Mouse (Mus musculus): ENCODE results near the gene Ephb2.

Gene Ephb2

DNA sequence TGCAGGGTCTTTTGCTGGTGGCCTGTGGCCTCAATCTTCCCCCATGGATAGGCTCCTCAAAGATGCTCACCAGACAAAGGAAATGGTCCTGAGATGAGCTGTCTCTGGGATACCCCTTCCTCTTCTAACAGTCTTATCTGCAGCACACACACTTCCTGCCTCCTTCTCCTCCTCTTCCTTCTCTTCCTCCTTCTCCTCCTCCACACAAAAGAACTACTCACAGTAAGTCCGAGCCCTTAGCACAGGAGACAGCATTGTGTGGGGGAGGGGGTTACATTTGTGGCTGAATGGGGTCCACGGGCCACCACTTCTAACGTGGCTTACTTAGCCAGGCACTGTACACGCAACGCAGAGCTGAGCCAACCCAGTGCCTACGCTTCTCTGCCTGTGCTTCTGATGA lies 182.8 kb downstream of the Ephb2 start:
- no peak for DNase-seq (ENCODE audit: low read depth, low spot score)

DNA sequence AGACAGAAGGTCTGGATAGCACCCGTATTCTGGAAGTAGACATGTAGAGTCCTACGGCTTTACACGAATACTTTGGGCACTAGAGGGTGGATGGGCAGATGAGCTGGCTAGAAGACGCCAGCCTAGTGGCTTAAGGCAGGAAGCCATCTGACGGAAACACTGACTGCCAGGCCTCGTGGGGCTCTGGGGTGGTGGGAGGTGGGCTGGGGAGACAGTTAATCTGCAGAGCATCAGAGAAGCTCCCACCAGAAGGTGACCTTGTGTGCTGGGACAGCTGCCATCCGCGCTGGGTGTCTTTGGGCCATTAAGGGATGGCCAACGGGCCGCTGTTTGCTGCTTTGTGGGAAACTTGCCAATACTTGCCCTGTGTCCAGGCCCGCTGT lies 183.3 kb downstream of the Ephb2 start:
- no peak for DNase-seq (ENCODE audit: low read depth, low spot score)

DNA sequence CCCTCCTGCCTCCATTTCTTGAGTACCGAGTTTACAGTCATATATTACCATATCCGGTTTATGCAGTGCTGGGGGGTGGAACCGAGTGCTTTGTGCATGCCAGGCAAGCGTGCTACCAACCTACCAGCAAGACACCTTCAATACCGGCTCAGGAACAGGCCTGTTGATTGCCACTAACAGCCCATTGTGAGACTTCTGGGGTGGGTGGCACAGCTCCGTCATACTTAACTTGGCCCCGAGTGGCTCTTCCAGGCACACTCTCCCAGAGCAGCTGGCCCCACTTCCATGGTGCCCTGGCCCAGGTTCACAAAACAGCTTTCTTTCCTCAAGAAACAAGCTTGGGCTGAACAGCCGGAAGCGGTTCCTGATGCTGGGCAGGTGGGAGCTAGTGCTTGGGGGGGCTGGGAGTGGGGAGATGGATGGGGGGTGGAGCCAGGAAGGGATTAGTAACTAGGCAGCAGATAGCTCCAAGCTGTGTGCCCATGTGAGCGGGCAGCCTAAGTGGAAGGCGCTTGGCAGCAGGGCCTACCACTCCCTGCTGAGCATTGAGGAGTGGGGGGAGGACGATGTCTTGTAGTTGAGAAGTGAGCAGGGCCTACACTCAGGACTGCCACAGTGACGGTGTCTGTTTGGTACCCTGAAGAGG lies 183.8 kb downstream of the Ephb2 start:
- DNase-seq (ENCODE audit: low read depth, low spot score), result no peak

DNA sequence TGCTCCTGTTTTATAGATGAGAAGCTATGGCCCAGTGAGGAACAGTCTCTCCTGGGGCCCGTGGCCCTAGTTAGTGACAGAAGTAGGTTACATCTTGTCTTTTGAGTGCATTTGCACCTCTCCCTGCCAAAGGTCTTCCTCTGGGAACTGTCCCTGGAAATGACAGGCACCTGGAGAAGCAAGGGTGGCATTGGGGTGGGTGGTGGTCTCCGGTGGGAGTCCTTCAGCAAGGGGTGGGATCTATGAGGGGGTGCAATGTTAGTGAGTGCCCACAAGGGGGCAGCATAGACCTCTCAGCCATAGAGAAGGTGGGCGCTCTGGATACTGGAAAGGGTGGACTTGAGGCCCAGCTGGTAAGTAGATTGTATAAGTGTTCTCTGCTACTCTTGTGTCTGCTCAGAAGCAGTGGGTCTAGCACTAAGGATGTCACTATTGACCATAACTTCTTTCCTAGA lies 184.4 kb downstream of the Ephb2 start:
- peak; percentile 55 for DNase-seq (ENCODE audit: low read depth, low spot score)

DNA sequence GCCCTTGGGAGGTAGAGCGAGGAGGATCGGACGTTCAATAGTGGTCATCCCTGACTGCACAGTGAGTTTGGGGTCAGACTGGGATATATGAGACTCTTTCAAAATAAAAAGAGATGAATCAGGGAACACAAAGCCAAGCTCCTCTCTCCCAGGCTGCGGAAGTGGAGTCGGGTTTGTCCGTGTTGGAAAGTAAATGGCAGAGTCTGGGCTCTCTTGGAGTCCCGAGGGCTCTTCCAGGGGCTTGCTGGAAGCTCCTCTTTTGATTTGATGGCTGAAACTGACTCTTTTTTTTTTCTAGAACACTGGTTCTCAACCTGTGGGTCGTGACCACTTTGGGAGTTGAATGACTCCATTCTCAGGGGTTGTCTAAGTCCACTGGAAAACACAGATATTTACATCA lies 185.5 kb downstream of the Ephb2 start:
- DNase-seq (ENCODE audit: low read depth, low spot score), result no peak

DNA sequence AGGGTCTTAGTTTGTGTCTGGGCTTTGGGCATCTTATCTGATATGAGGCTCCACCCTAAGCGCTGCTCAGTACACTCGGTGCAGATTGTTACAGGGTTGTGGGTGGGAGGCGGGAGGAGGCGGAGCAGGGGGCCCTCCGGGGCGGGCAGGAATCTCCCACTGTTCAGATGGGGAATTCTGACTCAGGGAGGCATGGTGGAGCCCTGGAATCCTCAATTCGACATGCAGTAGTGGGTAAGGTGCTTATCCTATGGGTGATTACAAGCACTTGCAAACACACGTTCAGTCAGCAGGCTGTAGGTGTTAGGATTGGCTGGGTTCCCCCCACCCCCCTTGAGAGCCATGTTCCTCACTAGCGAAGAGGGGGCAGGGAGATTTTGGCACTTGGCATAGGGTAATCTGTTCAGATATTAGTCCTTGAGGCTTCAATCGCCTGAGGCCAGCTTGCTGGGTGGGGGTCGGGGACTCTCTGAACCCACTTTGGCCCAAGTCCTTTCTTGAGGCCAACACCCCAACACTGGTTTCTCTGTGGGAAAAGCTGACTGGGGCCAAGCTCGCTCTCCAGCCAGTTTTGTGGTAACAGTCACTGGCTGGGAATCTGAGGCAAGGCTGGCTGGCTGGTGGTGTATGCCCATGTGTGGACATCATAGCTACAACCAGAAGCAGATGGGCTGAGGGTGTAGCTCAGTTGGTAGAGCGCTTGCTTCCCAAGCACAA lies 186.2 kb downstream of the Ephb2 start:
- DNase-seq (ENCODE audit: low read depth, low spot score), result no peak

DNA sequence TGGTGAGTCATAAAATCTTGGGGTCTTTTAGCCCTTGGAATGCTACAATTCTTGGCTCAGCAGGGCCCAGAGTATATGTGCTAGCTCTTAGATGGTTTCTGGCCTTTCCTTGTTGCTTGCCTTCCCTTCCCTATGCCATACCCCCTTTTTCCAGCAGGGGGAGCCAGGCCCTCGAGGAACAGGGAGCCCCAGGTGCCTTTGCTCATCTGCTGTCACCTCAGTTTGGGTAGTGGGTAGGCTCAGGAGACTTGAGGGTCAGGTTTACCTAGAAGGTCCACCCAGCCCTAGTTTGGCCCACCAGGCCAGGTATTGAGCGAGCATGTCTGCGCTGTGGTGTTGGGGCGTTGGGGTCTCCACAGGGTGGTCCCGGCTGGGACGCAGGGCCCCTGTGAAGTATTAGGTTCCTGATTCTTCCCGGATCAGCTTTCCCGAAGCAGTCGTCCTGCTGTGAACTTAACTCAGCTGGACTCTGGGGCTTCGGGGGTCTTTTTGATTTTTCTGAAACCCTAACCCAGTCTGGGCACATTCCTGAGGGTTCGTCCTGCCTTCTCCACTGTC lies 186.8 kb downstream of the Ephb2 start:
- peak; percentile 81 for DNase-seq (ENCODE audit: low read depth, low spot score)

DNA sequence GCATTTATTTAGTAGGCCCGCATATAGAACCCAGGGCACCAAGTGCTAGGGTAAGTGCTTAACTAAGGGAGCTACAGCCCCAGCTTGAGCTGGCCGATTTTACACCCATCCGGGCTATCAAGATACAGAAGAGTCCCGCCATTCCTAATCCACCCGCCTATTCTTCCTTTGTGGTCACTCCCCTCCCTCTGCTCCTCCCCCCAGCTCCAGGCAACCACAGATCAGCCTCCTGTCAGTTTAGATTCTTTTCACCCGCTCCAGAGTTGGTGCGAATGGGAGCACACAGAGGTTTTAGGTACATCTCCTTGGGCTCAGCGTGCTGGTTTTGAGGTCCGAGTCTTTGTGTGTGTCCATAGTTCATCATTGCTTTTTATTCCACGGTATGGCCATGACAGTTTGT lies 196.9 kb downstream of the Ephb2 start:
- peak; percentile 85 for DNase-seq (ENCODE audit: low read depth, low spot score)

DNA sequence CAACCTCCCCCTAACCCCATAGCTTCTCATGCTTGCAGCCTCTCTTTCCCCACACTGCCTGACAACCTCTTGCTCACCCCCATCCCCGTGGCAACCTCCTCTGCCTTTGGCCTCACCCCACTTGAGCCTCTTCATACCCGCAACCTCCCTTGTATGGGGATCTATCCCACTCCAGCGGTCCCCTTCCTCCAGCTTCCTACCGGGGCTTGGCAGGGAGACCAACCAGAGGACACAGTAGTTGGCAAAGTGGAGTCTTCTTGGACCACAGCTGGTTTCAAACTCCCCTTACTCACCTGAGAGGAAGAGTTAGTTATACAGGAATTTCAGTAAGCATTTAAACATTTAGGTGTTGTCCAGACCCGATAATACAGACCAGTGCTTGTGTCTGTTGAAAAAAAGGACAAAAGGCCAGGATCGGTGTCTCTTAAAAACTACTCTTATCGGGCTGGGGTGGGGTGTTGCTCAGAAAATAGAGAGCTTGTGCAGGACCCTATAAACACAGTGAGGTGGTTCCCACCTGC lies 197.5 kb downstream of the Ephb2 start:
- DNase-seq (ENCODE audit: low read depth, low spot score), result peak; percentile 42

DNA sequence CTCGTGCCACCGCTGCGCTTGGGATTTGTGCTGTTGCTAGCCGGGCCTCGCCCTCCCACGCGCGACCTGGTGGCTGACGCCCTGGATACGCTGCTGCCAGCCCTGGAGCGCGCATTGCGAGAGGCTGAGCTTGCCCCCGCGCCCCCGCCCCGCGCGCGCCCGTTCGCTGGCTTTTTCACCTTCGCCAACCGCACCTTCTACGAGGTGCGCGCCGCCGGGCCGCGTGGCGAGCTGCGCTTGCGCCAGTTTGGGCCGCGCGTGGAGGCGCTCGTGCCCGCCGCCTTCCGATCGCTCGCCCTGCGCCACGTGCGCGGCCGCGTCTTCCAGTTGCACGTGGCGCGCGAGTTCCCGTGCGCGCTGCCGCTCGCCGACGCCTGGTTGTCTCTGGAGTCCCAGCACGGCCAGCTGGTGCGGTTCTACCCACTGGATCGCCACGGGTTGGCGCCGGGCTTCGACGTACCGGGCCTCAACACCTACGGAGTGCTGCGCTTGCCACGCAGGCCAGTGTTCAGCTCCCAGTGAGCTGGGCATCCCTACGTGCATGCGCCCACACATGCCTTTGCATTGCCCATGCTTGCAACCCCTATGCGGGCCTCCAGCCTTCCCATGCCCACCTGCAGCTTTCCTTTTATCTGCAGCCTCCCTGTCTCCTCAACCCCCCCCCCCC lies 198.1 kb downstream of the Ephb2 start:
- peak; percentile 61 for DNase-seq (ENCODE audit: low read depth, low spot score)

DNA sequence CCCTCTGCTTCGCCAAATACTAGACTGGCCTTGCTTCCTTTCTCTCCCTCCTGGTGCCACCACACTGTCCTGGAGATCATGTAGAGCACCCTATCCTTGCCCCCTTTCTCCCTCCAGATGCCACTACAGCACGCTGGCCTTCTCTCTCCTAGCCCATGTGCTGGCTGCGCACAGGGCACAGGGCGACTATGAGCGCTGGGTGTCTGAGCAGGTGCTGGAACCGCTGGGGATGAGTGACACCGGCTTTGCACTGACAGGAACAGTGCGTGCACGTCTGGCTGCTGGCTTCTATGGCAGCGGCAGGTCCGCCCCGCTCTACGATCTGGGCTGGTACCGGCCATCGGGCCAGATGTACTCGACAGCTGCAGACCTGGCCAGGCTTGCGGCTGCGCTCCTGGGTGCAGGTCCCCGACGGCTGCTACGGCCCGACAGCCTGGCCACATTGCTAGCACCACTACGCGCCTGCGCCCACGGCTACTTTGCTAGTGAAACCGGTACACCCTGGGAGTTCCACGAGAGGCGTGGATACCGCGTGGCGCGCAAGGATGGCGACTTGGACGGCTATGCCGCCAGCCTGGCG lies 198.7 kb downstream of the Ephb2 start:
- DNase-seq (ENCODE audit: low read depth, low spot score), result peak; percentile 28

DNA sequence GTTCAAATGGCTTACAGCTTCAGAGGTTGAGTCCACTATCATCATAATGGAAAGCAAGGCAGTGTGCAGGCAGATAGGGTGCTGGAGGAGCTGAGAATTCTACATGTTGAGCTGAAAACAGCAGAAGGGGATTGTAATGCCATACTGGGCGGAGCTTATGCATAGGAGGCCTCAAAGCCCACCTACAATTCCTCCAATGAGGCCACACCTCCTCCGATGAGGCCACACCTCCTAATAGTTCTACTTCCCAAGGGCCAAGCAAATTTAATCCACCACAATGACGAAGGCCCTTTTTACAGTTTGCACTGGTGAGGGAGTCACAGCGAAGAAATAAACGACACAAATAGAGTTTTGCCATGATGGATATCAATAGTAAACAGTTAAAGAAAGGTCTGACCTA lies 199.3 kb downstream of the Ephb2 start:
- DNase-seq (ENCODE audit: low read depth, low spot score), result peak; percentile 89

DNA sequence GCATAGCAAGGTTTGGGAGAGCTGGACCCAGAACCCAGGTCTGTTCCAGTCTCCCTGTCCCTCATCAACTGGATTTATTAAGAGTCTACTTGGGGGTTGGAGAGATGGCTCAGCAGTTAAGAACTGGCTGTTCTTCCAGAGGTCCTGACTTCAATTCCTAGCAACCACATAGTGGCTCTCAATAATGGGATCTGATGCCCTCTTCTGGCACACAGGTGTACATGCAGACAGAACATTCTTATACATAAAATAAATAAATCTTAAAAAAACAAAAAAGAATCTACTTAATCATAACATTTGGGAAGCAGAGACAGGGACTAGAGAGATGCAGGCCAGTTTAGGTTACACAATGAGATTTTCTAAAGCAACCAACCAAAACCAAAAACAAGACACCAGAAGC lies 199.8 kb downstream of the Ephb2 start:
- DNase-seq (ENCODE audit: low read depth, low spot score), result peak; percentile 50

DNA sequence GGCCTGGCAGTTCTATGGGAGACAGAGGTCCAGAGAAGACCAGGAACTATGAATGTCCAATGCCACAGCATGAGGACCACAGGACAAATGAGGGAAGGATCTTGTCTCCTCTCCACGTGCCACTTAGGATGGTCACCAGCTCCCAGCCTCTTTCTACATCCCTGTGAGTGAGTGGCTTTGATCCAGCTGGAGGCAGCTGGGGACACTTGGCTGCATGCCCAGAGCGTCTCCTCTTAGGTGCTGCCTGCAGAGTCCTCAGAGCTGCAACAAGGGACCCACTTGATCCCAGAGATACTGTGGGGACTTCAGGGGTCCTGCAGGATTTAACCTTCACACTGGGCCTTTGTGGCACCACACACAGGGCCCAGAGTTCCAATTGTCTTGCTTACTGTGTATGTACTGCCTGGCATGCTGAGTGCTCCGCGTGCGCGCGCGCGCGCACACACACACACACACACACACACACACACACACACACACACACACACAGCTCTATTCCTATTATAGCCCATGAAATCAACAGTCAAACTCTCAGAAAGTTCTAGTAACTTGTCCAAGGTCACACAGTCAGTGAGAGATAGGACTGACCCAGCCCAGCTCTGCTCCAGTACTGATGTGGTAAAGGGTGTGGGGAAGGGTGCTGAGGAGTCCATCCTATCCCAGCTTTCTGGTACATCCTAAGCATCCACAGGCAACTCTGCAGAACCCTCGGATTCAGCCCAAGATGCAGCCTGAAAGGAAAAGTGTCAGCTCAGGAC lies 204.4 kb downstream of the Ephb2 start:
- no peak for DNase-seq (ENCODE audit: low read depth, low spot score)

DNA sequence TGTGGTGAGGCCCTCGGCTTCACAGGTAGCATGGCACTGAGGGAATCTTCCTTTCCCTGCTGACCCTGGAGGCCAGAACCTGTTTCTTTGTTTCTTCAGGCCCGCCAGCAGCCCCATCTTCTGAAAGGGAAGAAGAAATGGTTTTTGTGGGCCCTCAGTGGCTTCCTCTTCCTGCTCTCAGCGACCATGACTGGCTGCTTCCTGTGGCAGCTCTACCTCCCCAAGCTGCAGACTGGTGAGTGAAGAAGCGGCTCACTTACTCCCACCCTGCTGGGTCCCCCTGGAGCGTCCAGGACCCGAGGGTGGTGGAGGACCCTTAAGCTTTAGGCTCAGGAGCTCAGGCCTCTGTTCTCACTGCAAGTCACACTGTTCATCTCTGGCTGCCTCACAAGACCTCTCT lies 209.2 kb downstream of the Ephb2 start:
- DNase-seq (ENCODE audit: low read depth, low spot score), result no peak

DNA sequence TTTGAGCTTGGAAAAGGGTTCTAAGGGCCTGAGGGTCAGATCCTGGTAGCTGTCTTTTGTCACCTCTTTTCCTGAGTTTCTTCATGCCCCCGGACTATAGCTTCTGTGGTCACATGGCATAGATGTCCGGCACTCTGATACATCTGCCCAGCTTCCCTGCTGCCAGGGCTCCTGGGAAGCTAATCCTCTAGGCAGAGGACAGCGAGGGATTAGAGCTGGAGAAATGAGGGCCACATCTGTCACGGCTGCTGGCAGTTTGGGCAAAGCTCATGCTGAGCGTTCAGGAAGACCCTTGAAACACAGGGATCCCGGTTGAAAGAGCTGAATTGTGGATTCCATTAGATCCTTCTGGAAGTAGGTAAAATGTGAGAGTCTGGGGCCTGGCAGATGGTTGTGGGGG lies 213.4 kb downstream of the Ephb2 start, which contains the start of gene Lactbl1:
TSS of gene Lactbl1 (plus strand) at position 234 of the 400 bp plus-strand sequence.
- no peak for DNase-seq (ENCODE audit: low read depth, low spot score)

DNA sequence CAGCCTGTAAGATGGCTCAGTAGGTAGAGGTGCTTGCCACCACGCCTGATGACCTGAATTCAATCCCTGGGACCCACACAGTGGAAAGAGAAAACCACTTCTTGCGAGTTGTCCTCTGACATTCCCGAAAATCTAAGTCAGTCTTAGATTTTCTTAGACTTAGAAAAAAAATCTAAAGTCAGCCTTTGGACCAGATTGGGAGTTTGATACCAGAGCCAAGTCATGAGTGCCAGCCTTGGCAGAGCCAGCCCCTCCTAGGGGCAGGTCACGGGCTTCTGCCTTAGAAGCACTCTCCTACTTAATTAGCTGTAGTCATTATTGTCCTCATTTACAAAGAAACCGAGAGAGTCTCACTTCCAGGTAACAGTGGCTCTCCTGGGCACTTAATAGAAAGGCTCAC lies 213.8 kb downstream of the Ephb2 start:
- DNase-seq (ENCODE audit: low read depth, low spot score), result no peak

DNA sequence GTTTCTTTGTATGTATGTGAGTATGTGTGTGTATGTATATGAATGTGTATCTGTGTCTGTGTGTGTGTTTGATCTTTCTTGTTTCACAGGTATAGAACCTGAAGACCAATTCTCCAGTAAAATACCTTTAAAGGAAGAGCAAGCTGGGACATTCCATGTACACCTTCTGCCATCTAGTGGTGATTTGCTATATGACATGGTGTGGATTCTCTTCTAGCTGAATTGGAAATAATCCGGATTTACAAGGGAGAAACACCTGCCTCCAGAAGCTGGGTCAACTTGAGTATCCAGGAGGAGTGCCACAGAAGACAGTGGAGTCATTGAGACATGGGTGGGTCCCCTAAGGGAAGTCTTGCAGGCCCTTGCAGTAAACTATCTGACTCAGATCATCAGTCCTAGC lies 214.5 kb downstream of the Ephb2 start:
- DNase-seq (ENCODE audit: low read depth, low spot score), result peak; percentile 68

DNA sequence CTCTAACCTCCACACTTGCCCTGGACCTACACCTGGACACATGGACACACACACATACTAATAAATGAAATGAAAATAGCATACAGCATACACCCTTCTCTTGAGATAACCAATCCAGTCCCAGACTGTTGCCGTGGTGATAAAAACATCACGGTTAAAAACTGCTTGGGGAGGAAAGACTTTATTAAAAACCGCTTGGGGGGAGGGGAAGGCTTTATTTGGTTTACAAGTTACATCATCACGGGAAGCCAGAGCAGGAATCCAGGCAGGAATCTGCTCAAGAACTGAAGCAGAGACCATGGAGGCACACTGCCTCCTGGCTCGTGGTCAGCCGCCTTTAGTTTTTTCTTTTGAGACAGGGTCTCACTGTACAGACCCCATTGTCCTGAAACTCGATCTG lies 222.1 kb downstream of the Ephb2 start:
- no peak for DNase-seq (ENCODE audit: low read depth, low spot score)

DNA sequence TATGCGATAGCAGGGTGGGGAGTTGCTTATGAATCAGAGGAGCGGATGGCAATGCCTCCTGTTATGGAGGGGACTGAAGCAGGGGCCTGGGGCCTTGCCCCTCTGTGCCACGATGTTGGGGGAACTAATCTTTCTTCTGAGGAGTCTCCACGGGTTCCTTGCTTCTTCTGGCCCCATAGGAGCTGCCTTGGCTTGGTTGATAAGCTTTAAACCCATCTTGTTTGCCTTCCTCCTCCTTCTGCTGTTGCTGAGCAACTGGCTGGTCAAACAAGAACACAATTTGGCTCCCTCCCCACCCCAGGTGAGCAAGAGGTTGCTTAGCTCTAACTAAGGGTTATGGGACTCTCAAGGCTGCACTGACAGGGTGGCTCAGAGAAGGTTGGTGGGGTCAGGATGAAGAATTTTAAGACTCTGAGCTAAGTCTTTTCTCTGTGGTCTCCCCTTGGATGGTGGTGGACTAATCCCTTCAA lies 225.4 kb downstream of the Ephb2 start, which contains the start of gene Tex46:
TSS of gene Tex46 (plus strand) at position 51 of the 470 bp plus-strand sequence.
- no peak for DNase-seq (ENCODE audit: low read depth, low spot score)

All from R1 (cell line).